Mouse (Mus musculus) spleen, adult 2 months (tissue): ENCODE results near the gene Zp1. TPM values are rescaled to one million over a fixed set of nuclear protein-coding genes. Genes with fewer than 3 reads are reported as not detected.

Experiments used
- DNase-seq, 2 experiments: peaks; one replicate each; pipeline versions ENCODE4 v3.0.0 to v3.0.0-alpha.2; 2012 to 2021; ENCODE audit warnings: low spot score in 2 of 2, low read depth in 1 of 2
- H3K27ac ChIP-seq: fragments of 200-500 bp; 2 replicates; pipeline ENCODE4 v1.5.1; 2012; ENCODE audit warnings: low read length, inconsistent platforms; ENCODE audit not compliant: insufficient read depth
- H3K27me3 ChIP-seq: fragments of 200-500 bp; 2 replicates; pipeline ENCODE4 v1.6.1; 2012; ENCODE audit warnings: mild to moderate bottlenecking, moderate library complexity, low read length, inconsistent platforms; ENCODE audit not compliant: control insufficient read depth, insufficient read depth
- H3K36me3 ChIP-seq: fragments of 200-500 bp; 2 replicates; pipeline ENCODE4 v1.6.1; 2012; ENCODE audit warnings: mild to moderate bottlenecking, low read length, inconsistent platforms; ENCODE audit not compliant: control insufficient read depth, insufficient read depth
- H3K4me1 ChIP-seq: fragments of 200-500 bp; 2 replicates; pipeline ENCODE4 v1.6.1; 2011; ENCODE audit warnings: inconsistent platforms; ENCODE audit not compliant: control insufficient read depth, insufficient read depth, insufficient read length
- H3K4me3 ChIP-seq: fragments of 200-500 bp; 2 replicates; pipeline ENCODE4 v1.5.1; 2011; ENCODE audit warnings: mild to moderate bottlenecking, inconsistent platforms; ENCODE audit not compliant: insufficient read depth, insufficient read length; ENCODE audit errors: extremely low read depth
- CTCF ChIP-seq: fragments of 200-500 bp; IDR thresholded peaks from 2 replicates; pipeline ENCODE4 v1.5.1; 2011; ENCODE audit warnings: mild to moderate bottlenecking, inconsistent platforms; ENCODE audit not compliant: insufficient read depth, insufficient read length, insufficient replicate concordance; ENCODE audit errors: extremely low read depth
- POLR2A ChIP-seq: fragments of 200-500 bp; IDR thresholded peaks from 2 replicates; pipeline ENCODE4 v1.6.1; 2011; ENCODE audit warnings: low read depth, low read length, inconsistent platforms
- WGBS: fragments of 180-500 bp; shearing (Covaris S2); methylation state at CpG from one replicate; pipeline ENCODE4 v1.1.7; 2018; 5-methylcytosine and 5-hydroxymethylcytosine counted together
- polyA plus RNA-seq: library from polyadenylated mRNA; depleted of rRNA; stranded (reverse); fragments of >200 nt; gene quantifications from 2 replicates; pipeline ENCODE4 v1.2.3, GENCODE M21; 2012

Zp1 gene
- polyA plus RNA-seq, 1 experiment: 0.04 TPM

GRCm38 (mm10) chr19:10926123-10926621 is 5.7 kb upstream of the Zp1 start:
- no peaks in the 10 kb centered on the region for H3K4me1 ChIP-seq
- TF ChIP-seq CTCF (no peak), POLR2A (no peak)
- WGBS: 89% methylated on average over 6 of the region's 6 CpGs
- no peak overlapping the region for H3K27ac ChIP-seq
- no peaks in the 10 kb centered on the region for H3K27me3 ChIP-seq
- no peaks in the 10 kb centered on the region for H3K36me3 ChIP-seq
- no peak overlapping the region for H3K4me3 ChIP-seq
- no peak for DNase-seq

- no peak for TF ChIP-seq CTCF
- TF ChIP-seq POLR2A: no peak
- H3K27me3 ChIP-seq: no peaks in the 10 kb centered on the region
- no peak for DNase-seq
- no peak overlapping the region for H3K27ac ChIP-seq
- no peak overlapping the region for H3K4me3 ChIP-seq
- WGBS: 73% methylated on average over 4 of the region's 4 CpGs
- no peaks in the 10 kb centered on the region for H3K36me3 ChIP-seq
- no peaks in the 10 kb centered on the region for H3K4me1 ChIP-seq
These were observed 3.8 kb upstream of the Zp1 start for GRCm38 (mm10) chr19:10924220-10924619.

GRCm38 (mm10) chr19:10921058-10921457 is 626 bp upstream of the Zp1 start:
- WGBS: 75% methylated on average over 3 of the region's 3 CpGs
- Histone ChIP-seq H3K27me3 (no peaks in the 10 kb centered on the region), H3K4me3 (no peak overlapping the region), H3K36me3 (no peaks in the 10 kb centered on the region), H3K27ac (no peak overlapping the region), H3K4me1 (no peaks in the 10 kb centered on the region)
- DNase-seq: no peak
- TF ChIP-seq POLR2A (no peak), CTCF (no peak)

GRCm38 (mm10) chr19:10918321-10918991 is 2.0 kb downstream of the Zp1 start:
- H3K27ac ChIP-seq: no peak overlapping the region
- WGBS: 93% methylated on average over 10 of the region's 10 CpGs
- H3K36me3 ChIP-seq: no peaks in the 10 kb centered on the region
- H3K4me3 ChIP-seq: no peak overlapping the region
- H3K27me3 ChIP-seq: no peaks in the 10 kb centered on the region
- peaks cover 6% of the 10 kb centered on the region for H3K4me1 ChIP-seq
- DNase-seq: no peak
- TF ChIP-seq CTCF: no peak
- TF ChIP-seq POLR2A: no peak

GRCm38 (mm10) chr19:10916506-10916905 is 3.9 kb downstream of the Zp1 start:
- Histone ChIP-seq H3K36me3 (no peaks in the 10 kb centered on the region), H3K27me3 (no peaks in the 10 kb centered on the region), H3K4me3 (no peak overlapping the region), H3K4me1 (peaks cover 6% of the 10 kb centered on the region), H3K27ac (no peak overlapping the region)
- TF ChIP-seq CTCF (no peak), POLR2A (no peak)
- DNase-seq: no peak
- WGBS: 57% methylated on average over 5 of the region's 5 CpGs

GRCm38 (mm10) chr19:10914870-10915269 is 5.6 kb downstream of the Zp1 start:
- peaks cover 6% of the 10 kb centered on the region for H3K4me1 ChIP-seq
- WGBS: 11% methylated on average over 2 of the region's 2 CpGs
- H3K36me3 ChIP-seq: no peaks in the 10 kb centered on the region

GRCm38 (mm10) chr19:10914291-10914690 is 6.1 kb downstream of the Zp1 start:
- 9% methylated on average over 7 of the region's 7 CpGs for WGBS
- H3K27ac ChIP-seq: no peak overlapping the region
- TF ChIP-seq POLR2A (no peak), CTCF (no peak)
- H3K4me1 ChIP-seq: peaks cover 6% of the 10 kb centered on the region
- no peaks in the 10 kb centered on the region for H3K36me3 ChIP-seq
- peak in 1 of 2 experiments; percentile 26 for DNase-seq
- no peak overlapping the region for H3K4me3 ChIP-seq
- no peaks in the 10 kb centered on the region for H3K27me3 ChIP-seq

More at GRCm38 (mm10) chr19:10914870-10915269, 5.6 kb downstream of the Zp1 start:
- Histone ChIP-seq H3K27me3 (no peaks in the 10 kb centered on the region), H3K27ac (no peak overlapping the region), H3K4me3 (no peak overlapping the region)
- no peak for DNase-seq
- TF ChIP-seq POLR2A (no peak), CTCF (no peak)
